ENCODE assay signal across 19 mouse cellular contexts in the genomic region with DNA sequence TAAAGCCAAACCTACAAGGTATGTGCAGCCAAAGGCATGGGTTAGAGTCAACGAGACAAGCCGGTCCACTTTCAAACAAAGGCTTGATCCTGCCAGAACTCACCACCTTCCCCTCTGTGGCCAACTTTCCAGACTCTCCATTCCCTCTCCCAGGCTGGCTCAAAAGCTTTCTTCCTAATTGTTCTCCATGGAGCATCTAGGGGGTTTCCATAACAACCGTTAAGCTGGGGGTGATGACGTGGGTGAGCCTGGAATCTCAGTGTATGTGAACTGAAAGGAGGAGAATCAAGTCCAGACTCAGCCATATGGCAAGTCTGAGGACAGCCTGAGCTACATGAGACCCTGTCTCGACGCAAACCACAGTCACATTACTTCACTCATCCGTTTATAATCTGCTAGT. TPM values are rescaled to one million over a fixed set of nuclear protein-coding genes. Genes with fewer than 3 reads are reported as not detected.
DNase-seq lines count a peak whose midpoint lies in the region; ATAC-seq and TF ChIP-seq lines count a peak whose summit lies in the region.
"Had no signal": no experiment of that assay in that cellular context is flagged by ENCODE, and none has a peak within 500 bp of the region (broad histone marks: within the 10 kb centered on the region; RNA-seq: fewer than 3 reads in every experiment).

No protein-coding gene starts in this region.

- TF ChIP-seq CTCF in brain, embryonic 14.5 days (IDR thresholded peaks at IDR 0.05; ENCODE audit: borderline replicate concordance, extremely low read depth, insufficient read depth, insufficient read length), result no peak

- H3K4me1 ChIP-seq in midbrain, embryonic 12.5 days, result peaks cover 9% of the 10 kb centered on the region
- peaks cover 7% of the 10 kb centered on the region for H3K4me1 ChIP-seq in midbrain, embryonic 13.5 days (replicated peaks)
- peaks cover 4% of the 10 kb centered on the region; the same call in 1 of the 2 replicates for H3K4me1 ChIP-seq in forebrain, embryonic 14.5 days (ENCODE audit: control insufficient read depth, insufficient read depth, low read length)

- H3K36me3 ChIP-seq in midbrain, embryonic 12.5 days, result no peaks in the 10 kb centered on the region
- H3K36me3 ChIP-seq in midbrain, embryonic 13.5 days, result no peaks in the 10 kb centered on the region
- H3K36me3 ChIP-seq in forebrain, embryonic 14.5 days (ENCODE audit: control insufficient read depth, insufficient read depth, low read length), result no peaks in the 10 kb centered on the region
- H3K36me3 ChIP-seq: heart, embryonic 10.5 days had no signal

- no peak overlapping the region for H3K4me3 ChIP-seq in midbrain, embryonic 12.5 days
- no peak overlapping the region for H3K4me3 ChIP-seq in midbrain, embryonic 13.5 days (replicated peaks)
- no peak overlapping the region for H3K4me3 ChIP-seq in forebrain, embryonic 14.5 days (ENCODE audit: low read depth, low read length)
- H3K4me3 ChIP-seq: heart, embryonic 10.5 days had no signal

- TF ChIP-seq POLR2A in brain, embryonic 14.5 days (IDR thresholded peaks at IDR 0.05; ENCODE audit: borderline replicate concordance, extremely low read depth, insufficient read depth, insufficient read length, poor library complexity, severe bottlenecking), result no peak

- peak; percentile 82 for ATAC-seq in frontal cortex, adult (ENCODE audit: low TSS enrichment)
- peak; percentile 54 for ATAC-seq in midbrain, embryonic 12.5 days (ENCODE audit: low FRiP score, low read depth)
- ATAC-seq in midbrain, embryonic 13.5 days, result no peak
- ATAC-seq in forebrain, embryonic 14.5 days, result peak; percentile 40; the same call in 1 of the 2 replicates

- H3K27ac ChIP-seq in midbrain, embryonic 12.5 days (replicated peaks), result no peak overlapping the region
- H3K27ac ChIP-seq in midbrain, embryonic 13.5 days, result no peak overlapping the region
- H3K27ac ChIP-seq in forebrain, embryonic 14.5 days (ENCODE audit: low read depth, low read length), result no peak overlapping the region
- H3K27ac ChIP-seq: heart, embryonic 10.5 days; macrophage had no signal

- no peak overlapping the region for H3K9ac ChIP-seq in midbrain, embryonic 12.5 days (replicated peaks)
- H3K9ac ChIP-seq in midbrain, embryonic 13.5 days (replicated peaks), result no peak overlapping the region
- H3K9ac ChIP-seq in forebrain, embryonic 14.5 days (ENCODE audit: low read length), result no peak overlapping the region

- no peaks in the 10 kb centered on the region for H3K9me3 ChIP-seq in midbrain, embryonic 12.5 days
- H3K9me3 ChIP-seq in midbrain, embryonic 13.5 days, result no peaks in the 10 kb centered on the region
- no peaks in the 10 kb centered on the region for H3K9me3 ChIP-seq in forebrain, embryonic 14.5 days (replicated peaks; ENCODE audit: control insufficient read depth, low read length)
- H3K9me3 ChIP-seq: heart, embryonic 10.5 days had no signal

- 42% methylated on average over 7 of the region's 7 CpGs for WGBS in midbrain, embryonic 12.5 days
- 41% methylated on average over 7 of the region's 7 CpGs for WGBS in midbrain, embryonic 13.5 days
- WGBS in forebrain, embryonic 14.5 days, result 38% methylated on average over 7 of the region's 7 CpGs

- DNase-seq in frontal cortex, postnatal 14 days (ENCODE audit: low spot score in 2 of 2), result no peak
- DNase-seq in brain, embryonic 14.5 days (ENCODE audit: low read depth), result peak; percentile 70
- DNase-seq in forebrain, embryonic 14.5 days (ENCODE audit: low spot score), result peak; percentile 47
- DNase-seq in urinary bladder, postnatal 36 days (ENCODE audit: low spot score in 2 of 2), result no peak
- DNase-seq in heart, adult 9 months (ENCODE audit: low spot score in 2 of 2), result no peak
- DNase-seq: B cell, adult 2 months; cerebellum, adult 2 months; gastrocnemius, postnatal 14 days; heart, postnatal 14 days; kidney, adult 9 months; kidney, postnatal 4 days; lung, adult 18-20 months; thymus, adult 18-20 months had no signal

- peaks cover 6% of the 10 kb centered on the region; the same call in 1 of the 2 replicates for H3K27me3 ChIP-seq in midbrain, embryonic 12.5 days
- H3K27me3 ChIP-seq in midbrain, embryonic 13.5 days, result no peaks in the 10 kb centered on the region
- H3K27me3 ChIP-seq in forebrain, embryonic 14.5 days (replicated peaks; ENCODE audit: control insufficient read depth, insufficient read depth, low read length), result no peaks in the 10 kb centered on the region

- H3K4me2 ChIP-seq in midbrain, embryonic 12.5 days (replicated peaks), result no peak overlapping the region
- H3K4me2 ChIP-seq in midbrain, embryonic 13.5 days (replicated peaks), result no peak overlapping the region
- H3K4me2 ChIP-seq in forebrain, embryonic 14.5 days (ENCODE audit: low read length), result no peak overlapping the region

RNA-seq across cellular contexts. Expression of a gene that starts 7.5 kb away (rescaled TPM):
- not detected in 2 replicates for polyA plus RNA-seq in midbrain, embryonic 12.5 days (2016; fragmentation: Nextera tagmentation; extraction: Ambion mirVana)
- polyA plus RNA-seq in midbrain, embryonic 13.5 days (2015; fragmentation: Nextera tagmentation; extraction: Ambion mirVana), result not detected in 2 replicates
- not detected in 2 replicates for polyA plus RNA-seq in brain, embryonic 14.5 days (2012; rRNA removed)
- polyA plus RNA-seq in forebrain, embryonic 14.5 days (2014; fragmentation: Nextera tagmentation; extraction: Ambion mirVana), result not detected in 2 replicates
- polyA plus RNA-seq: cortical plate, adult 2 months; macrophage had no signal

RNA-seq across cellular contexts. Expression of a gene that starts 24.2 kb away (rescaled TPM):
- 17.2 and 17.3 TPM in 2 replicates for polyA plus RNA-seq in midbrain, embryonic 12.5 days (2016; fragmentation: Nextera tagmentation; extraction: Ambion mirVana)
- 20.1 and 22.3 TPM in 2 replicates for polyA plus RNA-seq in midbrain, embryonic 13.5 days (2015; fragmentation: Nextera tagmentation; extraction: Ambion mirVana)
- 10.2 and 12.3 TPM in 2 replicates for polyA plus RNA-seq in brain, embryonic 14.5 days (2012; rRNA removed)
- polyA plus RNA-seq in forebrain, embryonic 14.5 days (2014; fragmentation: Nextera tagmentation; extraction: Ambion mirVana), result 10.5 and 12.5 TPM in 2 replicates

RNA-seq across cellular contexts. Expression of a gene that starts 41.8 kb away (rescaled TPM):
- 27.0 and 29.9 TPM in 2 replicates for polyA plus RNA-seq in midbrain, embryonic 12.5 days (2016; fragmentation: Nextera tagmentation; extraction: Ambion mirVana)
- 32.6 and 34.2 TPM in 2 replicates for polyA plus RNA-seq in midbrain, embryonic 13.5 days (2015; fragmentation: Nextera tagmentation; extraction: Ambion mirVana)
- 13.4 and 16.9 TPM in 2 replicates for polyA plus RNA-seq in brain, embryonic 14.5 days (2012; rRNA removed)
- 19.8 and 22.6 TPM in 2 replicates for polyA plus RNA-seq in forebrain, embryonic 14.5 days (2014; fragmentation: Nextera tagmentation; extraction: Ambion mirVana)

Comparison
In these comparisons a context has a peak if more than half of its experiments do, and no peak if none do; other contexts are left out.
1. DNase-seq: peak in brain, embryonic 14.5 days (single experiment) and forebrain, embryonic 14.5 days (single experiment); none in frontal cortex, postnatal 14 days (0 of 2), urinary bladder, postnatal 36 days (0 of 2) and heart, adult 9 months (0 of 2).